Mouse (Mus musculus): Measurements from ENCODE around the gene Rps6kc1.

Rps6kc1 gene

GRCm38 (mm10) chr1:190667326-190667725 lies 244.2 kb downstream of the Rps6kc1 start:
- DNase-seq (ENCODE audit: low read depth): no peak

DNA sequence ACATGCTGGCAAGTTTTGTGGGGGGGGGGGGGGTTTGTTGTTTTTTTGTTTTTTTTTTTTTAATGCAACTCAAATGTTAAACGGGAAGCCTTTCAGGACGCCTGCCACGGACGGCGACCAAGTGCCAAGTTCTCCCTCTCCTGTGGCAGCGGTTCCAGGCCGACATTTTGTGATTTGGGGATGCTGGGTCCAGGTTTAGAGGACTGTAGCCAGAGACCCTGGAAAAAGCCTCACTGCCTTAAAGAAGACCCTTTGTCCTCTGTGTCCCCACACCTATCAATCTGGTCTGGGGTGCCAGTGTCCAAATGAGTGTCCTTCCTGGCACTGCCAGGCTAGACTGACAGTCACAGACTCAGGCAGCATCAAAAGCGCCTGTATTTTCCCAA lies 246.1 kb downstream of the Rps6kc1 start:
- DNase-seq (ENCODE audit: low read depth): no peak

- no peak for DNase-seq (ENCODE audit: low read depth)
Observed at GRCm38 (mm10) chr1:190664767-190665489, 246.6 kb downstream of the Rps6kc1 start.

DNA sequence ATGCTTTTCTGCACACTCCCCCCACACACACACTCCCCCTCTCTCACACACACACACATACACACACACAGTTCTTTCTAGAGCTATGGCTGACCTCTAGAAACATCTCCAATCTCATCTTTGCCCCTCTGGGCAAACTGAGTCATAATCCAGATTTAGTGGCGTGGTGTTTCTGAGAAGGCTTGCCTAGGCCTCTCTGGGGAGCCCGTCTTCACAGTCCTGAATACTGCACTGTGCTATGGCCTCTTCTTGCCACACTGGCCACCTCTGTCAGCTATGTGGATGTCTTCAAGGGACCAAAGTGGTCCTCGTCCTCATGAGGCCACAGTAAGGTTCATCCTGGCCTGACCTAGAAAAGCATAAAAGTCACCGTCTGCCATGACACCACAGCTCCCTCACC lies 247.6 kb downstream of the Rps6kc1 start:
- DNase-seq (ENCODE audit: low read depth): no peak

- DNase-seq (ENCODE audit: low read depth): no peak
Observed at GRCm38 (mm10) chr1:190662736-190663135, 248.8 kb downstream of the Rps6kc1 start.

- no peak for DNase-seq (ENCODE audit: low read depth)
Observed at GRCm38 (mm10) chr1:190661764-190662163, 249.8 kb downstream of the Rps6kc1 start.

- DNase-seq (ENCODE audit: low read depth): no peak
Observed at GRCm38 (mm10) chr1:190661249-190661648, 250.3 kb downstream of the Rps6kc1 start.

DNA sequence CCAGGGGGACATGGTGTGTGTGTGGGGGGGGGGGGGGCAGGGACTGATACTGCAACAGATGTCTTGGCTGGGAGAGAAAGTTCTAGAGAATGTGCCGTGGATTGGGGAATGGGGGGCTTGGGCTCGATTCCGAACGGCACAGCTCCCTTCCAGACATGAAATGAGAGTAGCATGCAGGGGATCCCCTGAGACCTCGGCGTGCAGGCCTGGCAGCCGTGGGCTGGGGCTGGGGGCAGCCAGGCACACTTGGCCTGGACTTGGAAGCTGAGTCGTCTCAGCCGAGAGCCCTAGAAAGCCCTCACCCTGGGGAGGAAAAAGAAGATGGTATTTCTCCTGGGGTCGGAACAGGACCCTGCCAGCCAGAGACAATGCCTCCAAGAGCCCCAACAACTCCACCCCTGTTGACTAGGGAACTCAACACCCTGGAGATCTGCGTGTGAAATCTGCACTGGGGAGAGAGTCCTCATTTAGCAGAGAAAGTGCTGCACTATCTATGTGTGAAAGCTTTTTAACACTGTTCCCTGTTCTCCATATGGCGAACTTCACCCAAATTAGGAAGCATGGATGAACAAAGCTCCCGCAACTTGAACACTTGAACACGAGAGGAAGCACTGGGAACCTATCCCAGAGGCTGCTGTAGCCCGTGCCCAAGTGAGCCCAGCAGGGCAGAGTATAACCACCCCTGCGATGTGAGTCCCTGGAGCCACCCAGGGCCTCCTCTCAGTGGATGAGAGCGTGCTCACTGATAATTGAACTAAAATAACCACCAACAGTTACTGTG lies 251.7 kb downstream of the Rps6kc1 start:
- no peak for DNase-seq (ENCODE audit: low read depth)

DNA sequence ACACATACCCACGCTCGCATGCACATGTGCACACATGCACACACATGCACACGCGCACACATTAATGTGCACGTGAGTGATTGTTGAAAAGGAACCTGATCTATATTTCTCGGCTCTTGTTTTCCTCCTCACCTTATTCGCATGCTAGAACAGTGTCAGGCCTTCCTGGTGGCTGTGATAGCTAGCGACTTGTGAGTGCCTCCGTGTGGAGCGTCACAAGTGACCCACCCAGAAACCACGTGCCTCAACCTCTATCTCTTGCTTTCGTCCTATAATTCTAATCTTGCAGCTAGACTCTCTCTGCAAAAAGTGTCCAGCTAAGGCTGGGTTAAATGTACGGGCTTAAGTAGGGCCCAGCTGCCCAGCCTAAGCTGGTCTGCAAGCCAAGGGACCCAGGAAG lies 253.3 kb downstream of the Rps6kc1 start:
- no peak for DNase-seq (ENCODE audit: low read depth)

- DNase-seq (ENCODE audit: low read depth): no peak
Observed at GRCm38 (mm10) chr1:190656089-190656488, 255.5 kb downstream of the Rps6kc1 start.

GRCm38 (mm10) chr1:190655651-190656050 lies 255.9 kb downstream of the Rps6kc1 start:
- DNase-seq (ENCODE audit: low read depth): no peak

GRCm38 (mm10) chr1:190655081-190655480 lies 256.5 kb downstream of the Rps6kc1 start:
- no peak for DNase-seq (ENCODE audit: low read depth)

DNA sequence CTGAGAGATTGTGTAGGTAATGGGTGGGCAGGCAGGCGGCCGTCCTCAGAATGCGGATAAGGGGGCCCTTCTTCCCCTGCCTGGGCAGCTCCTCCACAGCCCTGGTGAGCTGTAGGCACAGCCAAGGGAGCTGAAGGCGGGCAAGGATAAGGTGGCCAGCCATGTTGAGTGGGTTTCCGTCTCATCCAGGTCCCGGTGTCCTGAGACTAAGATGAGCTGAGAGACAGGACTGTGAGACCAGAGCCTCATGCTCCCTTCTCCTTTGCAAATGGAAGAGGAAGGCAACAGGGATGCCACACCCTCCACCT lies 256.9 kb downstream of the Rps6kc1 start:
- DNase-seq (ENCODE audit: low read depth): no peak

- no peak for DNase-seq (ENCODE audit: low read depth)
Observed at GRCm38 (mm10) chr1:190653989-190654693, 257.4 kb downstream of the Rps6kc1 start.

DNA sequence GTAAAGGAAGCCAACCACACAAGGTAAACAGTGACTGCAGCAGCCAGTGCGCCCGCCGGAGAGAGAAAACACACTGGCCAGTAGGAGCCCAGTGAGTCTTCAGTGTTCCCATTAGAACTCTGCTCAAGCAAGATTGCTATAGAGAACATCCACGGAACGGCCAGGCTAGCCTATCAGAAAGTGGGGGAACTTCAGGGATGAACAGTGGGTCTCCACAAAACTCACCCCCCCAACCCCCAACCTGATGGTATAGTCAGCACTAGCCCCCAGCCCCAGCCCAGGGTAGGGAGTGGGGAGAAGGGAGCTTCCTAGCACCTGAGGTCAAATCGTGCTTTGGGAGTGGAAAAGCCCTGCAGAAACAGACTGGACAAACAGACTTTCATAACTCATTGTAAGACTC lies 258.5 kb downstream of the Rps6kc1 start:
- DNase-seq (ENCODE audit: low read depth): no peak

Measured in fibroblast of lung, adult 2 months (primary cell).